Mouse (Mus musculus) MEL (cell line): ENCODE results near the gene Vps8.

Source experiments
- E2F4 ChIP-seq: IDR thresholded peaks from 2 replicates; pipeline ENCODE4 v1.6.1; 2011; ENCODE audit warnings: low read depth, low read length, improper control_type of control experiment, borderline replicate concordance
- GATA1 ChIP-seq: IDR thresholded peaks from 2 replicates; pipeline ENCODE4 v1.6.1; 2011; ENCODE audit warnings: low read depth, low read length, improper control_type of control experiment

GRCm38 (mm10) chr16:21689141-21689540, 266.2 kb downstream of the Vps8 start:
- no peak for TF ChIP-seq E2F4
- TF ChIP-seq GATA1 = no peak
